Mouse (Mus musculus): ENCODE data around the gene Trim7. TPM values are rescaled to one million over a fixed set of nuclear protein-coding genes. Genes with fewer than 3 reads are reported as not detected.

Gene Trim7
- polyA plus RNA-seq (2012; rRNA removed): 0.12 and 0.15 TPM in 2 replicates

GRCm38 (mm10) chr11:48825979-48826751 lies at the start of gene Trim7, which contains the start of gene Gm12184:
Trim7 (plus strand) TSS chr11:48826140.
Gm12184 (minus strand) TSS chr11:48826655.

GRCm38 (mm10) chr11:48799921-48800701 lies 25.8 kb upstream of the Trim7 start, which contains the start of gene Rack1:
Rack1 (plus strand) TSS chr11:48800332.

GRCm38 (mm10) chr11:48816800-48817665 lies 8.9 kb upstream of the Trim7 start, which contains the start of gene Trim41:
Trim41 (minus strand) TSS chr11:48817353.

GRCm38 (mm10) chr11:48871201-48871772 lies 45.3 kb downstream of the Trim7 start, which contains the start of gene Irgm1:
Irgm1 (minus strand) TSS chr11:48871683.

Other genes with a start within 250 kb of the Trim7 start
- gene Rack1, start 25.8 kb upstream of the Trim7 start, polyA plus RNA-seq (2012; rRNA removed): 1,034 and 1,157 TPM in 2 replicates
- 9.3 and 10.6 TPM in 2 replicates for gene Trim41, start 8.8 kb upstream of the Trim7 start, polyA plus RNA-seq (2012; rRNA removed)
- gene Gm12184, start 515 bp downstream of the Trim7 start, polyA plus RNA-seq (2012; rRNA removed): 11.3 and 14.5 TPM in 2 replicates
- gene Irgm1, start 45.5 kb downstream of the Trim7 start, polyA plus RNA-seq (2012; rRNA removed): 13.2 and 17.2 TPM in 2 replicates
- gene Gm5431, start 76.1 kb downstream of the Trim7 start, polyA plus RNA-seq (2012; rRNA removed): 0.19 and 0.29 TPM in 2 replicates
- 0.66 and 1.5 TPM in 2 replicates for gene Psme2b, start 120.0 kb downstream of the Trim7 start, polyA plus RNA-seq (2012; rRNA removed)
- 0.15 and 0.20 TPM in 2 replicates for gene Olfr56, start 152.7 kb downstream of the Trim7 start, polyA plus RNA-seq (2012; rRNA removed)
- 0.29 and 0.32 TPM in 2 replicates for gene 9930111J21Rik1, start 153.3 kb downstream of the Trim7 start, polyA plus RNA-seq (2012; rRNA removed)
- gene Gm12185, start 166.1 kb downstream of the Trim7 start, polyA plus RNA-seq (2012; rRNA removed): 0.01 TPM in 2 replicates
- 0.50 and 0.55 TPM in 2 replicates for gene Tgtp1, start 168.0 kb downstream of the Trim7 start, polyA plus RNA-seq (2012; rRNA removed)
- 0.64 and 0.95 TPM in 2 replicates for gene 9930111J21Rik2, start 225.1 kb downstream of the Trim7 start, polyA plus RNA-seq (2012; rRNA removed)
- 0.33 and 0.53 TPM in 2 replicates for gene Tgtp2, start 238.1 kb downstream of the Trim7 start, polyA plus RNA-seq (2012; rRNA removed)